Mouse (Mus musculus) kidney, adult 2 months (tissue): Measurements from ENCODE around the gene Uap1l1.

Experiments
- CTCF ChIP-seq: fragments of 200-500 bp; conservative IDR thresholded peaks from 2 replicates; pipeline ENCODE4 v1.5.1; 2011; ENCODE audit warnings: low read depth, mild to moderate bottlenecking, control low read depth, low read length, moderate library complexity, mixed read lengths; ENCODE audit not compliant: insufficient read depth, insufficient read length
- POLR2A ChIP-seq: fragments of 200-500 bp; IDR thresholded peaks from one replicate; pipeline ENCODE4 v1.6.1; 2011; ENCODE audit warnings: low read depth, low read length, control low read depth

GRCm38 (mm10) chr2:25318971-25319773 is 46.3 kb downstream of the Uap1l1 start, which contains the start of gene Grin1:
- no peak for TF ChIP-seq POLR2A
- TF ChIP-seq CTCF = no peak
